Mouse (Mus musculus) gastrocnemius, postnatal 14 days (tissue): ENCODE results near the gene Exosc9. TPM values are rescaled to one million over a fixed set of nuclear protein-coding genes. Genes with fewer than 3 reads are reported as not detected.
A peak's percentile ranks its signal among the peaks of the same experiment; 100 is the strongest.

Experiments
- DNase-seq: peaks from one replicate; pipeline ENCODE4 v3.0.0; 2021; ENCODE audit warnings: mixed read lengths
- intact Hi-C: fragments of 180-260 bp; cut with DNase I; formaldehyde crosslinking; loops from one replicate; pipeline ENCODE4 v1.15.1; 2025; ENCODE audit warnings: low total_unique reads
- long read RNA-seq, 2 experiments: library from polyadenylated mRNA; stranded (forward); transcript quantifications; one replicate each; pipeline ENCODE4 v2.0.0; 2021
- total RNA-seq, 2 experiments: library from RNA; stranded (reverse); gene quantifications; 2 replicates each; pipeline ENCODE4 v1.2.3; 2021

Gene Exosc9
- total RNA-seq = 10 to 100 TPM; 17.0 to 18.3 TPM
- long read RNA-seq, experiment 1, transcript Exosc9-201 (12 exons, 1,617 nt) = major isoform, 13 of 15 reads
- long read RNA-seq, experiment 1, partial matches to known transcripts = 2 of 15 reads
- long read RNA-seq, experiment 1, other reads (novel, unspliced or antisense) = 0 of 15 reads
- long read RNA-seq, experiment 2, transcript Exosc9-201 (12 exons, 1,617 nt) = major isoform, 7 of 10 reads
- long read RNA-seq, experiment 2, partial matches to known transcripts = 3 of 10 reads
- long read RNA-seq, experiment 2, other reads (novel, unspliced or antisense) = 0 of 10 reads

DNA sequence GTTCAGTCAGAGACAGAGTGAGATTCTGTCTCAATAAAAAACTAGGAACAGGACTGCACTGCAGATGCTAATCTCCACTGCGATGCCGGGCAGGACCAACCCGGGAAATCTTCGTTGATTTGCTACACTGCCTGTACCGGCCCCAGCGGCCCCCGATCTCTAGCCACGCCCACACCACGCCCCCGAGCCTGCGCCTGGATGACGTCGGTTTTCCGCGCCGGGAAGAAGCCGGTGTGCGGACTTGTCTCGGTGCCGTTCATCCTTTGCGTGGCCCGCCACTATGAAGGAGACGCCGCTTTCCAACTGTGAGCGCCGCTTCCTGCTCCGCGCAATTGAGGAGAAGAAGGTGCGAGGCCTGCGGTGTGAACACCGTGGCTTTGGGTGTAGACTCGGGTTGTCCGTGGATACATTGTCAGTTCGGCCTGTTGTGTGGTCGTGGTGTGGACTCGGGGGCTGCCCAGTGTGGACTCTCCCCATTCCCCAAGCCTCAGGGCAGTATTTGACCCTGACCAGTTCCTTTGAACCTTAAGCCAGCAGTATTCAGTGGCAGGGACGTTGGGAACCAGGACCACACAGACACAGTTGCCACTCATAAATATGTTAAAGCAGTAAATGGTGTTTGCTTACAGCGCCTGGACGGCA lies at the start of gene Exosc9:
TSS of gene Exosc9 (plus strand) at position 201 of the 642 bp plus-strand sequence.
- intact Hi-C loops = no loop called here
- peak; percentile 92 for DNase-seq

GRCm38 (mm10) chr3:36505306-36505705 lies 47.1 kb upstream of the Exosc9 start:
- DNase-seq = no peak
- intact Hi-C loops = no loop called here

DNA sequence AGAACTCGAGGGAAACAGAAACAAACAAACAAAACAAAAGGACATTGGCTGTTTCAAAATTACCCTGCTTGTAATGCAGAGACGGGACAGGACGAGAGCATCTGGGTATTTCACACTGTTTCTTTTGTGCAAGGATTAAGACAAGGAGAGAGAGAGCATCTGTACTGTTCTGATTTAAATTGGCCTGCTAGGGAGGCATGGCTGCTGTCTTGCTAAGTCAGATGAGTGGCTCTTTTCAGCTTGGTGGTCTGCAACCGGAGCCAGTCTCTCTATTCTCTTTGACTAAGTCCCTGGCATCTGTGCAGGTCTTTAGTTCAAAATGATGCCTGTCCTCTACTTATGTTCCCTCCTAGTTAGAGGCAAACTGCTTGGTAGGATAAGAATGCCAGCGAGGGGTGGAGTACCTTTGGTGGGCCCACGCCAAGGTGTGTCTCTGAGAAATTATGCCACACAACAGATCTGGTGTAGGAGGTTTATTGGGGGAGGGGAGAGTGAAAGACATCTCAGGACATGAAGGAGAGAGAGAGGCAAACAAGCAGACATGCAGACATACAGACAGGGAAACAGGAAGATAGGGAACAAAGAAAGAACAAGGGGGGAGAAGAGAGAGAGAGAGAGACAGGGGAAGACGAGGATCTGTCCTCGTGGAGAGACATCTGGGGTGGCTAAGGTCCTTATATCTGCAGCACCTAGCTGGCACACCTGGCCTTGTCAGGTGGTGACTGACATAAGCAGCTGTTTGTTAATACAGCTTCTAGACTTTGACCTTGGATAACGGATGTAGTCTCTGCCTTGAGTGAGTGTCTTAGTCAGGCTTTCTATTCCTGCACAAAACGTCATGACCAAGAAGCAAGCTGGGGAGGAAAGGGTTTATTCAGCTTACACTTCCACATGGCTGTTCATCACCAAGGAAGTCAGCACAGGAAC lies 46.3 kb upstream of the Exosc9 start:
- no peak for DNase-seq
- intact Hi-C loops = no loop called here

DNA sequence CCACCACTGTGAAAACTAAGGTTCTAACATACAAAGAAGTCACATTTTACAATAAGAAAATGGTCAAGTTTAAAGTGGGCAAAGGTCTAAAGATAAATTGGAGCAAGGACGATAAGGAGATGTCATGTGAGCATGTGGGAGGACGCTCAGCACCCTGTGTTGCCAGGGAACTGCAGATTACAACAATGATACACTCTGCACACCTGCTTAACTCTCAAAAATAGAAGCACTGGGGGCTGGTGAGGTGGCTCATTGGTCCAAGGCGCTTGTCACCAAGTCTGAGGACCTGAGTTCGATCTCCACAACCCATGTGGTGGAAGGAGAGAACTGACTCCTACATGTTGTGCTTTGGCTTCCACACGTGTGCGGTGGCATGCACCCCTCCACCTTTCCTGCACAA lies 40.9 kb upstream of the Exosc9 start:
- intact Hi-C loops = no loop called here
- DNase-seq = no peak

- intact Hi-C loops = no loop called here
- no peak for DNase-seq
These were observed 36.2 kb upstream of the Exosc9 start for GRCm38 (mm10) chr3:36516196-36516595.

- DNase-seq = peak; percentile 22
- intact Hi-C loops = no loop called here
These were observed 31.0 kb upstream of the Exosc9 start, which contains the start of gene Gm11549 for GRCm38 (mm10) chr3:36521073-36522060. TSS of gene Gm11549 (minus strand) at chr3:36521813.

DNA sequence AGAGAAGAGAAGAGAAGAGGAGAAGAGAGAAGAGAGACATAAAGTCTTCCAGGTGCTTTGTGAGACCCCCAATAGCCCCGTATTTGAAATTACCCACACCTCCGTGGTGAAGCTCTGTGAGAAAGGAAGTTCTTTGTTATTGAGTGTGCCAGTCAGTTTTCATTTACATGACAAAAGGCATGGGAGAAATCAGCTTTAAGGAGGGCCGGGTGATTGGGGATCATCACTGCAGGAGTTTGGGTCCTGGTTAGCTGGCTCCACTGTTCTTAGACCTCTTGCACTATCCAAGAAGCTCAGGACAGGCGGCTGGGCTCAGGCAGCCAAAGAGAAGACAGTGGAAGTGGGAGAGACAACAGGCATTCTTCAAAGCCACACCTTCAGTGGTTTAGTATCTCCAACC lies 30.3 kb upstream of the Exosc9 start:
- intact Hi-C loops = no loop called here

GRCm38 (mm10) chr3:36524466-36524865 lies 27.9 kb upstream of the Exosc9 start:
- intact Hi-C loops = no loop called here
- DNase-seq = no peak

More for the DNA sequence above, 30.3 kb upstream of the Exosc9 start:
- no peak for DNase-seq

GRCm38 (mm10) chr3:36530345-36530744 lies 22.1 kb upstream of the Exosc9 start:
- no peak for DNase-seq
- intact Hi-C loops = no loop called here

DNA sequence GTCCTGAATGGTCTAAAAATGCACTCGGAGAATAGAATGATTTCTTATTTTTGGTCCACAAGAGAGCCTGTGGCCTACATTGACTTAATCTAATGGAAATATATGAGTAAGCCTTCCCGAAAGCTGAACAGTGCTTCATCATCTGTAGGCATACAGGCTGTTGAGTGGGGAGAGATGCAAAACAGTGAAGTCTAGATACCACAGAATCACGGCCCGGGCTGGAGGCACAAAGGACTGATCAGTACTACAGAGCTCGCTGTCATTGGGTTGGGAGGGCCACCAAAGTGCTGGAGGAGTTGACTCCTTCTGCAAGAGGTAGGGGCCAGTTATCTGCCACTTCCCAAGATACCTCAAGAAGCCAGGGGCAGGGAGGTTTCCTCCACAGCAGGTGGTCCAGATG lies 21.6 kb upstream of the Exosc9 start:
- no peak for DNase-seq
- intact Hi-C loops = no loop called here

DNA sequence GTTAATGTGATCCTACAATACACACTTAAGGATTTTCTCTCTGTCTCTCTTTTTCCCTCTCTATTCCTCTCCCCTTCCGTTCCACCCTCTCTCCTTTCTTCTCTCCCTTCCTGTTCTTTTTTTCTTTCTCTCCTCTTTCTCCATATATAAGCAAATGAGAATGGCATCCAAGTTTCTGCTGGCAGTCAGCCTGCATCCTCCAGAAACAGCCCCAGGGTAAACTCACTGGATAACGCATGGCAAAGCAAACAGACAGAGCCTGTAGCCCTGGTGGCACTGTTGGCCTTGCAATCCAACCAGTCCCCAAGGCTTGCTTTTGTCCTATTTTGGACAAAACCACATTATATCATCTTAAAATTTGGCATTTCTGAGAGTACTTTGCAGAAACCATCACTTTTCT lies 21.2 kb upstream of the Exosc9 start:
- DNase-seq = no peak
- intact Hi-C loops = no loop called here

DNA sequence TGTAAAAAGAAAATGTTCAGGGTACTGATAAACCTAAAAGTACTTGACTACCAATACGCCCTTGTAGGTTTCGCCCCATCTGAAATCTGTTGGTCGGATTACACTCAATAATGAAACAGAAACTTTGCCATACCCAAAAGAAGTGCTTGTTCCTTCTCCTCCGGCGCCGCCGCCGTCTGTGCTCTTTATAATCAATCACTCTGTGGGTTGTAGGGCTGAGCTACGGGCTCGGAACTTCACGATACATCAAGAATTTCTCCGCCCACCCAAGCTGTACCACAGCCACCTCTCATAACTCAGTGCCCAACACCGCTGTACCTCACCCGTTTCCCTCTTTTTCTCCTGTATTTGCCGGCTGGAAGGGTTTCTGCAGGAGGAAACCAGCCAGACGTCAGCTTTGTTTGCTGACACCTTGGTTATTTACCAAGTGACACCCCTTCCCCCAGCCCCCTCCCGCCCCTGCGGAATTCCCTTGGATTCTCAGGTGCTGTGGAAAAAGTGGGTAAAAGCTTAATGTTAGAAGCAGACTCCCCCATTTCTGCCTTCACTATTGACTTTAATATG lies 20.3 kb upstream of the Exosc9 start:
- intact Hi-C loops = no loop called here
- DNase-seq = no peak

GRCm38 (mm10) chr3:36532738-36533137 lies 19.7 kb upstream of the Exosc9 start:
- intact Hi-C loops = no loop called here

DNA sequence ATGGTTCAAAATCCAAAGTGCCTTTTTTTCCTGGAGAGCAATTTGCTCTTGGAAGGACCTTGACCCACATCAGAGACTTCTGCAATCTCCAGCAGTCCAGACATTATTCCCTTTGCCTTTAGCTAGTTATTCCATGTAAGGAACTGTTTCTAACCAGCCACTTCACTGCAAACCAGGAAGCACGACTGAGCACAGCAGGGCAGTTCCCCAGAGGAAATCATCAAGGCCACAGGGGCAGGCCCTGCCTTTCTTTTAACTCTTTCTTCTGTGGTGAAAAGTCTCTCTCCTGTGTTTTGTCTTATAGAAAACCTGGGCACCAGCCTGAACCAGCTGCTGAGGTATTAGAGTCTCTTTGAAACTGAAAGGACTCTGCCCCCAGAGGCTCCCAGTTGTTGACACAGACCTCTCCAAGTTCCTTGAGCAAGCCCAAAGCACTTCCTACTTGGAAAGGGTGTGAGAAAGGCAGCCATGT lies 19.2 kb upstream of the Exosc9 start:
- intact Hi-C loops = no loop called here
- no peak for DNase-seq

More at GRCm38 (mm10) chr3:36532738-36533137, 19.7 kb upstream of the Exosc9 start:
- no peak for DNase-seq

- DNase-seq = no peak
These were observed 16.4 kb upstream of the Exosc9 start for GRCm38 (mm10) chr3:36536041-36536440.

GRCm38 (mm10) chr3:36537701-36538470 lies 14.5 kb upstream of the Exosc9 start:
- no peak for DNase-seq
- intact Hi-C loops = no loop called here

More at GRCm38 (mm10) chr3:36536041-36536440, 16.4 kb upstream of the Exosc9 start:
- intact Hi-C loops = no loop called here

GRCm38 (mm10) chr3:36540756-36541155 lies 11.7 kb upstream of the Exosc9 start:
- DNase-seq = no peak
- intact Hi-C loops = no loop called here

DNA sequence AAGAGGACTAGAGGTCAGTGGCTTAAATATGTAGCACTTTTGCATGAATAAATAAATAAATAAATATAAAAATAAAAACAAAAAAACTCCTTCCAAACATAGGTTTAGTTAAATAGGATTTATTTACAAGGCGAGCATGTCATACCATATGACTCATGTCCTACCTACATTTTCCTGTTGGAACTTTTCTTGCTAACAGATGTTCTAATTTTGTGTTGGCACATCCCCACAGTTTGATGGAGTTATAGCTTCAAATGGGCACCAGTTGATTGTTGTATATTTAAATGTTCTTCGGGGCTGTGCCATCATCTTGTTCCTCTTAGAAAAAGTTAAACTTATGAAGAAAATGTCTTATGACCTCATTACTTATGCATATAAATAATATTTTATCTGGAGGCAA lies 11.0 kb upstream of the Exosc9 start:
- intact Hi-C loops = no loop called here
- DNase-seq = no peak
